Mouse (Mus musculus): ENCODE results near the gene Trabd2b.

Gene Trabd2b

DNA sequence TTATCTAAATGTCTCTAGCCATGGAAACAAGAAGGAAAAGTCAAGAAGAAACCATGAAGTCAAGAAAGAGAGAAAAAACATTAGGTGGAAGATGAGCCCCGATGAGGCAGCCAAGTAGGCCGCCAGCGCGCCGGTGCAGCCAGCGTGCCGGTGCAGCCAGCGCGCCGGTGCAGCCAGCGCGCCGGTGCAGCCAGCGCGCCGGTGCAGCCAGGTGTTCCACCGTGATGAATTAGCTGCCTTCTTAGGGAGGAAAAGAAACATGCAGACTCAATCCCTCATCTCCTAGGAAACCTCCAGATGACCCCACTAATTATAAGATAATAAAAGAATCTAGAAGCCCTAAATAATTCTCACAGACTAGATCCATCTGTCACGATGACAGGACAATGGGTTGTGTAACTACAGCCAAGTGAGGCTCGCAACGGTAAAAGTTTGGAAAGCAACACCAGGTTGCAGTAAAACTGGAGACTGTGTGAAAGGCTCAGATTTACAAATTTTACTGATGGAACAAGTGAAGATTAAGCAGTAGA is 237.2 kb downstream of the Trabd2b start:
- in situ Hi-C loops (cut with MseI, MboI), result no loop called here

DNA sequence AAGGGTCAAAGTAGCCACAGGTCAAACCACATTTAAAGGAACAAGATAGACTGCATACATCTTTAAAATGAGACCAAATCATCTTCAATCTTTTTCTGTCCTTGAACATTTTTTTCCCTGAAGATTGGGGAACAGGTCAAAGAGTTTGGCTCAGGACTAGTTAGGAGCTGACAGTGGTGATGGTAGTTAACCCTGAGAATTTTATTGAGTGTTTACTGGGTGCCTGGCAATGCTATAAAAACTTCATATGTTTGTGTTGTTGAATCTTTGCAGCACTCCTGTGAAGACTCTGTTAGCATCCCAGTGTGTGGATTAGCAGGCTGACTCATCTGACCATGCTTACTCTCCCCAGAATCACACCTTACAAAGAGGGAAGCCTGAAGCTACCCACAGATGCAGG is 238.8 kb downstream of the Trabd2b start:
- in situ Hi-C loops (cut with MseI, MboI), result no loop called here

DNA sequence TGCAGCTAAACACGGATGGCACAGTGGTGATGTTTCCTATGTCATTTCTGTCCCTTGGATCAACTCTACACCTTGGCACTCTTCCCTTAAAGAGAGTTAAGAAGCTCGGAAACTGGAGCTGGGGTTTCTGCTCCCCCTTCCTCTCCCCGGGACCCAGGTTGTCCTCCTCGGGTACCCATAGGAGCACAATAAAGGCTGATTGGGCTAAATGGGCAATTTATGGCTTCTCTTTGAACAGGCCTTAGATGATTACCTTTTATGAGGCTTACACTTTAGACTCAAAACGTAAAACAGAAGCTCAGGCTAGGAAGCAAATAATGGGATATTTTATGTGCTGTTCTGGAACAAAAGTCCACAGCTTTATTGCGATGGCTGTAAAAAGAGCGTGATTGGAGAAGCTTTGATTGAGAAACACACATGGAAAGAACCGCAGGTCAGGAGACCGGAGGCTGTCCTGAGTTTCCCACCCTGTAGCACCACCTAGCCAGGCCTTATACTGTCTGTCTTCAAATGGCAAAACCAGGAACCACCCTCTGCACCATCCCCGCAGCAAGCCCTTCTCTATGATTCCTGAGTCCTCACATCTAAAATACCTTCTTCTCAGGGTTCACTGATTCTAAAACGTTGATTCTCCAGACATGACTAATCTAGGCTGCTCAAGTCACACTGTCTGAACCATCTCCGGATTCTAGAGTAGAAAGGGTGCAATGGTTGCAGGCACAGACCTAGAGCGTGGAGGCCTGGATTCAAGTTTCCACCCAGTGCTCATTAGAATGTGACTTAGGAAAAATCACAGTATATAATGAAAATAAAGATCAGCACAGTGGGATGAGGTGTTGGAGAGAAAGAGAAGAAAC is 240.5 kb downstream of the Trabd2b start:
- in situ Hi-C loops (cut with MseI, MboI), result no loop called here

DNA sequence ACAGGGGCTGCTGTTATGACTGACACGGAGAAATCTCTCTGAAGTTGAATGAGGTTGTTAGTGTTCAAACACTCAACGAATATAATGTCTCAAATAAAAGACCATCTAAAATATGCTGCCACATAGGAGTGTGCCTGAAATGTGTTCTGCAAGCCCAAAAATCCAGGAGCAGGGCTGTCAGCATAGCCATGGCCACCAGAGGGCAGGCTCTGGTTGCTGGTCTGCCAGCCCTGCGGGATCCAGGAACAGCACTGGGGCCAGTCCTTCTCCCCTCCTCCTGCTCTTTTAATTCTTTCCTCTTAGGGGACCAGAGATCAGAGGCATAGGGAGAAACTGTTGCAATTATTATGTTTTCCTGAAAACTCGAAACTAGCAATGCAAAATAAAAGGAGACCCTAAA is 241.2 kb downstream of the Trabd2b start:
- in situ Hi-C loops (cut with MseI, MboI), result no loop called here

DNA sequence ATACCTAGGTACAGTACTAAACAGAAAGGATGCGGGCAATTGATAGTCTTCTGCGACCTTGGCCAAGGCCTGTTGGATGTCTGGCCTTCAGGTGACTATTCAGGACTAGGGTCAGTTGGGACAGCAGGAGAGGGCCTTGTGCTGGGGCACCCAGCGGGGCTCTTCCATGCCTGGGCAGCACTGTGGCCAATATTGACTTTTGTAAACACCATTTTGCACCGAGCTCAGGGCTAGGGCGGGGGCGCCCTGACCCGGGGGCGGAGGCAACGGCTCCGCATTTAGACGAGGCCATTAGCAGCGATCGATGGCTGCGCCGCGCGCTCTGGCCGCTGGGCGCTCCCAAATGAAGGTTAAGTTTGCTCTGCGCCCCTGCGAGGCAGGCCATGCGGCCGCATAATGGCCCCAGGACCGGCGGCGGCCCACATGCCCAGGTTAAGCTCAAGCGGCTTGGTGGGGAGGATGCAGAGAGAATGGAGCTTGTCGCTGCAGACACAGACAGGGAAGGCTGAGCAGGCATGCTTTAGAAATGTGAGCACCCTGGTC is 242.1 kb downstream of the Trabd2b start:
- in situ Hi-C loops (cut with MseI, MboI), result no loop called here

DNA sequence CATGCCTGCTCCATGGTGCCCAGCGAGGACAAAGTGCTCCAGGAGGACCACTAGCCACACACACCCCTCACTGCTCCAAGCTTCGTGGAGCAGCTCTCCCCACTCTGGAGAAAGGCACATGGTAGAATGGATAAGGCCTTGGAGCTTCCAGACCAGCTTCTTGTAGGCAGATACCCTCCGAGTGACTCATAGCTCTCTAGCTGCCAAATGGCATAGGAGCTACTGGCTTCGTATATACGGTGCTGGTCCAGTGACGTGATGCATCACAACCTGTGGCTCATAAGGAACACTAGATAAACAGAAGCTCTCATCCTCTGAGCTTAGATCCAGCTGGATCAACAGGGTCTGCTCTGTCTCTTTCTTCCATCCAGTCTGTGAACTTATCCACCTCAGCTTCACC is 244.0 kb downstream of the Trabd2b start:
- in situ Hi-C loops (cut with MseI, MboI), result no loop called here

DNA sequence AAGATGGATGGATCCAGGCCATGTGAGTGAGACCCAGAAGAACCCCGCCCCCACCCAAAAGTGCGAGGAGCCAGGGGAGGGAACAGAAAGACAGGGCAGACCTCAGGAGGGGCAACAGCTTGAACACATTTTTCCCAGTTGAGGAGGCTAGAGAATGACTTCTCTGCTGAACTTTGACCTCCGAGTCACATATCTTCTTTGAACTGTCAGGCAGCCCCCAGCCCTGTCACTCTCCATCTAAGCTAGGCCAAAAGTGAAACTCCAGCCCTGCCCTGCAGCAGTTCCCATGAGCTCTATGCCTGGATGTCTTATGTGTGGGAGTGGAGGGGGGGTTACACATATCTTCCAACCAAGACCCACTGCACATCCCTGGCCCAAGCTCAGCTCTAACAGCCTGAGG is 244.5 kb downstream of the Trabd2b start:
- in situ Hi-C loops (cut with MseI, MboI), result no loop called here

DNA sequence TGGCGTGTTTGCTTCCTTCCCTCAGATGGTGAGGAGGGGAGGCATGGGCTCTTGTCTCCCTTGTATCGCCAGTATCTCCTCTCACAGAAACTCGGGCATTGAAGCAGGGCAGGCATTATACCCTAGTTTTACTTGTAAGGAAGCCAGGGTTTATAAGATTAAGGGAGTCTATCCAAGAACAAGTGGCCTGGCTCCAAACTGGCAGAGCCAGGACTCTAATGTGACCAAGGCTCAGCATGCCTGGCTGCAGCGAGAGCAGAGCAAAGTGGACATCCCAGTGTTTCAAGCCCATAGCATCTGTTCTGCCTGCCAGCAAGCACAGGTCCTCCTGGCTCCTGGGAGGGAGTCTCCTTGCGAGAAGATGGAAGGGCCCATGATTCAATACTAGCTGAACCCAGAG is 245.1 kb downstream of the Trabd2b start:
- in situ Hi-C loops (cut with MseI, MboI), result no loop called here

DNA sequence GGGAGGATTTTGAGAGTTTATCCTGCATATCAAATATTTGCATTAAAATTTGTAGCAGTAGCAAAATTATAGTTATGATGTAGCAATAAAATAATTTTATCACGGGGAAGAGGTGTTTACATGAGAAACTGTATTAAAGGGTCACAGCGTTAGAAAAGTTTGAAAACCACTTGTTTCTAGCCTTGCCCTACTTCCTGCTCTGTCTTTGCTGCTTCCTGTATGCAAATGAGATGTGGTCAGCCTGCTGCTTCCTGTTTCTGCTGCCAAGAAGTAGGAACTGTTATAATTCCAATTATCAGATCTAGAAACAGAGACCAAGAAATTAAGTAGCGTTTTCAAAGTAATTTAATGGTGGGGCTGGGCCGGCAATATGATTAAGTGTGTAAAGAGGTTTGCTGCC is 245.9 kb downstream of the Trabd2b start:
- in situ Hi-C loops (cut with MseI, MboI), result no loop called here

DNA sequence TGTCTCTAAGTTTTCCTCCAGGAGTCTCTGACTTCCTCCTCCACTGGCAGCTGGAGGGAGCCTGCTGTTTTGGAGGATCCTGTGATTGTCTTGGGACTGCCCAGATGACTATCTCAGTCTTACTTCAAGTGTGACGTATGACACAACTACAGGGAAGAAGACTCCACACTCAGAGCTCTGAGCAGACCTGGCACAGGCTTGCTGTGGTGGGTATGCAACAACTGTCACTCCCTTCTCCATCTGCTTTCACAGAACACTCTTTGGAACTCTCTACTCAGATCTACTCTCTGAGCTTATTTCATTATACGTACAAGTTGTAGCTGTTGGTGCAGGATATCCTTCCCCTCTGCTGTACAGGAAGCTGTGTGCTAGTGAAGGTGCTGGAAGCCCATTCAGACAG is 251.4 kb downstream of the Trabd2b start:
- in situ Hi-C loops (cut with MseI, MboI), result no loop called here

DNA sequence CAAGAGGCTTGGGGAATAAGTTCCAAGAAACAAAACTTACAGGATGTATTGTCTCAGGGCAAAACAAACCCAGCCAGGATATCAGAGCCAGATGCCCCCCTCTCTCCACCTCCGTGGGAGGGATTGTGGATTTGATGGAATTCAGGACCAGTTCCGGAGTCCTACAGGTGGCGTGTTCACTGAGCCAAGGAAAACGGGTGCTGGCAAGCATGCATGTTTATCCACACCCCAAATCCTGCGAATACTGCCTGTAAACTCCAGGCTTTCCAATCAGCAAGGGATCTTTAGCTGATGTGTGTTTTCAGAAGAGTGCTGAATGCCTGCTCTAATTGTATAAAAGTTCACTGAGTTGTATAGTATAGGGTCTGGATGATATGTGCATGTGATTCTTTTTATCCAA is 253.4 kb downstream of the Trabd2b start:
- in situ Hi-C loops (cut with MseI, MboI), result no loop called here

DNA sequence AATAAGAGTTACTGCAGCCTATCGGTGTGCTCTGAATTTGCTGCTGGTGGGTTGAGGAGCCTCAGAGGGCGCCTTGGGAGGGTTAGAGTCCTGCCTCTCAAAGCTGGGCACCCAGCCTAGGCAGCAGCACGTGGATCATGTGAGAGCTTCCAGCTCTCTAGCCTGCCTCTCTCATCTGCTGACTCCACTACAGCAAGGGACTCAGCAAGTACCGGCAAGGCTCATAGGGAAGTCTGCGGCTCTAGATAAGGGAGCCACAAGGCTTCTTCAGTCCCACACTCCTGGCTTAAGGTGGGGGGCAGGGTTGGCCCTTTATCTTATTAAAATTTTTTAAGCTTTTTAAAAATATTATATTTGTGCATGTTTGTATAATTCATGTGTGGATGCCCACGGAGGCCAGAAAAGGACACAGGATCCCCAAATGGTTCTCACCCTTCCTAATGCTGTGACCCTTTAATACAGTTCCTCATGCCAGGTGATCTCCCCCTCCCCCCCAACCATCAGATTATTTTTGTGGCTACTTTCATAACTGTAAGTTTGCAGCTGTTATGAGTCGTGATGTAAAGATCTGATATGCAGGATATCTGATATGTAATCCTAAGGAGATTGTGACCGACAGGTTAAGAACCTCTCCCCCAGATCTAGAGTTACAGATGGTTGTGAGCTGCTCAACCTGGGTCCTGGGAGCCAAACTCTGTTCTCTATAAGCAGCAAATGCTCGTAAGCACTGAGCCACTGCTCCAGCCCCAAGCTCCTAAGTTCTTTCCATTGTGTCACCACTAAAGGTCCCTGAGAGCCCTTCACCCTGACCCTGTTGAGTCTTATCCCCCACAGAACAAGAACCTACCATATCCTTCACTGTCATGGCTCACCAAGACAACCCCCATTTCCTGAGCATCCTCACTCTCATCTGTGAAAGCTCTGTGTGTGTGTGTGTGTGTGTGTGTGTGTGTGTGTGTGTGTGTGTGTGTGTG is 257.8 kb downstream of the Trabd2b start:
- in situ Hi-C loops (cut with MseI, MboI), result loop anchor here (5.0 kb wide), 2 partner anchors 243 to 248 kb away; partner anchors contain the start of gene Foxd2 (in 1 of the 2)

Data from mouse trophoblast stem cell (cell line).